8 mouse cellular contexts compared by ENCODE assay signal in genomic region chr9:87021778-87022523, GRCm38 (mm10). TPM values are rescaled to one million over a fixed set of nuclear protein-coding genes. Genes with fewer than 3 reads are reported as not detected.
DNase-seq lines count a peak whose midpoint lies in the region; ATAC-seq lines count a peak whose summit lies in the region.

Cyb5r4 (plus strand) TSS chr9:87022014.

- peak within 1 kb of the TSS; percentile 93 for H3K9ac ChIP-seq in heart, embryonic 13.5 days
- peak within 1 kb of the TSS; percentile 82 for H3K9ac ChIP-seq in liver, embryonic 12.5 days
- H3K9ac ChIP-seq in stomach, embryonic 15.5 days: peak within 1 kb of the TSS; percentile 67

- WGBS in heart, embryonic 13.5 days: under 1% methylated on average over 52 of the region's 52 CpGs
- 1% methylated on average over 46 of the region's 52 CpGs for WGBS in liver, embryonic 12.5 days (ENCODE audit: insufficient replicate concordance)
- WGBS in stomach, embryonic 15.5 days: under 1% methylated on average over 52 of the region's 52 CpGs

- DNase-seq in CD4-positive, CD25-positive, alpha-beta regulatory T cell, adult 2 months (ENCODE audit: low read depth, low spot score): peak; percentile 98
- DNase-seq in fat pad, adult 2 months (ENCODE audit: extremely low read depth, low read depth, low spot score): peak; percentile 43
- peak; percentile 98 for DNase-seq in kidney, postnatal 10 days
- DNase-seq in natural killer cell, adult 2 months (ENCODE audit: low spot score in 2 of 2): peak; percentile 92 to 95

- H3K27me3 ChIP-seq in heart, embryonic 13.5 days (replicated peaks): peaks cover 16% of the 10 kb centered on the region
- H3K27me3 ChIP-seq in liver, embryonic 12.5 days (replicated peaks): peaks cover 13% of the 10 kb centered on the region
- no peaks in the 10 kb centered on the region; the same call in 1 of the 2 replicates for H3K27me3 ChIP-seq in stomach, embryonic 15.5 days (replicated peaks)

- H3K4me3 ChIP-seq in brown adipose tissue, adult 24 weeks (ENCODE audit: insufficient read depth, low read depth, low read length): peak within 1 kb of the TSS; percentile 86
- H3K4me3 ChIP-seq in heart, embryonic 13.5 days: peak within 1 kb of the TSS; percentile 90
- H3K4me3 ChIP-seq in liver, embryonic 12.5 days: peak within 1 kb of the TSS; percentile 90
- H3K4me3 ChIP-seq in stomach, embryonic 15.5 days (replicated peaks): peak within 1 kb of the TSS; percentile 88

- peak within 1 kb of the TSS; percentile 52 for H3K27ac ChIP-seq in brown adipose tissue, adult 24 weeks (replicated peaks; ENCODE audit: low read depth, low read length)
- H3K27ac ChIP-seq in heart, embryonic 13.5 days (replicated peaks): peak within 1 kb of the TSS; percentile 85
- peak within 1 kb of the TSS; percentile 83 for H3K27ac ChIP-seq in liver, embryonic 12.5 days
- peak within 1 kb of the TSS; percentile 78 for H3K27ac ChIP-seq in stomach, embryonic 15.5 days

- H3K36me3 ChIP-seq in heart, embryonic 13.5 days: no peaks in the 10 kb centered on the region
- H3K36me3 ChIP-seq in liver, embryonic 12.5 days: no peaks in the 10 kb centered on the region
- no peaks in the 10 kb centered on the region for H3K36me3 ChIP-seq in stomach, embryonic 15.5 days

- H3K9me3 ChIP-seq in heart, embryonic 13.5 days: no peaks in the 10 kb centered on the region
- H3K9me3 ChIP-seq in liver, embryonic 12.5 days (replicated peaks): no peaks in the 10 kb centered on the region
- no peaks in the 10 kb centered on the region for H3K9me3 ChIP-seq in stomach, embryonic 15.5 days

- no peaks in the 10 kb centered on the region for H3K4me1 ChIP-seq in brown adipose tissue, adult 24 weeks (ENCODE audit: control insufficient read depth, insufficient read depth, insufficient read length, low read length)
- peaks cover 18% of the 10 kb centered on the region for H3K4me1 ChIP-seq in heart, embryonic 13.5 days
- H3K4me1 ChIP-seq in liver, embryonic 12.5 days: peaks cover 34% of the 10 kb centered on the region
- 0 out of 2 replicates have a peak, but pooled peaks cover 4% of the 10 kb centered on the region for H3K4me1 ChIP-seq in stomach, embryonic 15.5 days

- peak within 1 kb of the TSS; percentile 72 for H3K4me2 ChIP-seq in heart, embryonic 13.5 days
- H3K4me2 ChIP-seq in liver, embryonic 12.5 days: peak within 1 kb of the TSS; percentile 82
- peak within 1 kb of the TSS; percentile 55 for H3K4me2 ChIP-seq in stomach, embryonic 15.5 days

- peak; percentile 99 for ATAC-seq in heart, embryonic 13.5 days (ENCODE audit: extremely low read depth, insufficient number of reproducible peaks, low FRiP score, low TSS enrichment)
- ATAC-seq in liver, embryonic 12.5 days: peak; percentile 99
- peak; percentile 100 for ATAC-seq in stomach, embryonic 15.5 days (ENCODE audit: insufficient read depth, low FRiP score, low read depth)

RNA-seq across cellular contexts. Expression of gene Cyb5r4, which starts in this region (rescaled TPM):
- polyA plus RNA-seq in brown adipose tissue, adult 24 weeks (2012; ENCODE audit: insufficient read depth, insufficient read length, missing spikeins): 30.1 and 33.0 TPM in 2 replicates
- polyA plus RNA-seq in heart, embryonic 13.5 days (2015; fragmentation: Nextera tagmentation; extraction: Ambion mirVana): 46.6 and 47.3 TPM in 2 replicates
- 49.4 and 52.1 TPM in 2 replicates for polyA plus RNA-seq in liver, embryonic 12.5 days (2016; fragmentation: Nextera tagmentation; extraction: Ambion mirVana)
- polyA plus RNA-seq in stomach, embryonic 15.5 days (2015; fragmentation: Nextera tagmentation; extraction: Ambion mirVana): 58.0 and 59.0 TPM in 2 replicates

Comparison
In these comparisons a context has a peak if more than half of its experiments do, and no peak if none do; other contexts are left out.
1. Peak in every context shown above with its lines: DNase-seq, ATAC-seq, H3K4me3 ChIP-seq and H3K27ac ChIP-seq.
2. DNase-seq: peak in every context shown above with its lines; median percentile 98 in CD4-positive, CD25-positive, alpha-beta regulatory T cell, adult 2 months; 98 in kidney, postnatal 10 days; 94 in natural killer cell, adult 2 months; 43 in fat pad, adult 2 months.